Mouse (Mus musculus): ENCODE results near the gene Tmem150c. TPM values are rescaled to one million over a fixed set of nuclear protein-coding genes. Genes with fewer than 3 reads are reported as not detected.
A peak's percentile ranks its signal among the peaks of the same experiment; 100 is the strongest.

Tmem150c gene
- total RNA-seq, 2 experiments from 2014 or later, result 12.9 to 18.4 TPM

GRCm38 (mm10) chr5:100166591-100167491 lies 7.2 kb upstream of the Tmem150c start:
- peak; percentile 84 for DNase-seq

DNA sequence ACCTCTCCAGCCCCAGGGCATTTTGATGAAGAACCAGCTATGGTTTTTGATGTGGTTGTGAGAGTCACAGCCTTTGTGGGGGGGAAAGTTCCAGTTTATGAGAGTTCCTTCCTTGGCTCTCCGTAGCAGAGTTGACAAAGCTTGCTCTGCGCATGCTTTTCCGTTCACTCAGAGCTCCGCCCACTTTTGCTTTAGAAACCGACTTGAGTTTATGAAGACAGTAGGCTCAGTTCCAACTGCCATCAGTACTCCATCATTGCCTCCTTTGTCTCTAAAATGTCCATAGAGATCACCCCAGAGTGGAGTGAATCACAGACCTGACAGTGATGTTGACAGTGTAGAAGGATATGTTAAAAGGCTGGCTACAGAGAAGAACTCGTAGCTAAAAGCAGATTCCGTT lies 3.8 kb upstream of the Tmem150c start:
- DNase-seq, result peak; percentile 26

DNA sequence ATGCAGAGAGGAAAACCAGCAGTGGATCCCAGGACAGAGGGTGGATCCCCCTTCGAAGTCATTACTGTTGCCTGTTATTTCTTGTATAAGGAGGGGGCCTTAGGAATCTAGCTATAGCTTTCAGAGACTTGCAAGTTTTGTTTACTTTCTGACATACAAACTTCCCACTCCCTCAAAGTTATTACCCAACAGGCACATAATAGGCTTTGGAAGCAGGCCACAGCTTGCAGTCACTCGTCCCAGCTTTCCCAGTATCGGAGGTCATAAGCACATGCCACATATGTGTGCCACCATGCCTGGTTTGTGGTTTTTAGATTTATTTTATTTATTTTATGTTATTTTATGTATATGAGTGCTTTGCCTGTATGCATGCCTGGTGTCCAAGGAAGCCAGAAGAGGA lies 3.2 kb upstream of the Tmem150c start:
- DNase-seq, result no peak

- no peak for DNase-seq
These were observed 2.4 kb upstream of the Tmem150c start for GRCm38 (mm10) chr5:100162053-100162452.

GRCm38 (mm10) chr5:100158791-100159637 lies 594 bp downstream of the Tmem150c start:
- peak; percentile 62 for DNase-seq

DNA sequence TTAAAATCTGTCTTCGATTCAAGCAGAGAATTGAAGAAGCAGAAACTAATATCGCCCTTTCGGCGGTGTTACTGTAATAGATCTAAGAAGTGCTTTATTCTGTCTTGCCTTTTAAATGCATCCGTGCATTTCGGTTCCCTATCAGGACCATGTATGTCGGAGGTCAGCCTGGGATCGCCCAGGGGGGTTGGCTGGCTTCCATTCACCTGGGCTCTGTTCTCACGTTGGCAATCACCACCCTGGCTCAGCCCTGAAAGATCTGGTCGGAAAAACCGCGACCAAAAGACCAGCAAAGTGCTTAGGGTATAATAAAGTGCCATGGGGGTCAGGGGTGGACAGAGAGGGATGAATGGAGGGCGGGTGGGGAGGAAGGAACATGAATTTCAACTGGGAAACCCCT lies 1.3 kb downstream of the Tmem150c start:
- DNase-seq, result peak; percentile 27

DNA sequence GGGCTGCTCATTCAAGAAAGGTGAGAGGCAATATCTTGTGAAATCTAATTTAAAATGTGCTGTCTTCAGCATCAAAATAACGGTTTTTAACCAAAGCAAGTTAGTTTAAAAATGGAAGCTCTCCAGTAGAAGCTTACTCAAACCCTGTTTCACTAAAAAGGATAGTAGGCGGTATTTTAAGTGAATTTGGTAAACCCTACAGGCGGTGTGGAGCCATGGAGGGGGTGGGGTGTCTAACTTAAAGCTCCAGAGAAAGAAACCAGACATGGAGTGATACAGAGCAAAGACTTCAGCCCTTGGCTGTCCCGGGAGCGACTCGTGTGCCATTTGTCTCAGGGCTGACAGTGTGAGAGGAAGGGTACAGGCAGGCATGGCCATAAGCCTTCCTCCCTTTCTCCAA lies 4.0 kb downstream of the Tmem150c start:
- DNase-seq, result no peak

- DNase-seq, result peak; percentile 15
These were observed 9.6 kb downstream of the Tmem150c start for GRCm38 (mm10) chr5:100149967-100150366.

- DNase-seq, result no peak
These were observed 14.8 kb downstream of the Tmem150c start for GRCm38 (mm10) chr5:100144836-100145235.

- DNase-seq, result peak; percentile 11
These were observed 32.3 kb downstream of the Tmem150c start for GRCm38 (mm10) chr5:100127283-100127682.

DNA sequence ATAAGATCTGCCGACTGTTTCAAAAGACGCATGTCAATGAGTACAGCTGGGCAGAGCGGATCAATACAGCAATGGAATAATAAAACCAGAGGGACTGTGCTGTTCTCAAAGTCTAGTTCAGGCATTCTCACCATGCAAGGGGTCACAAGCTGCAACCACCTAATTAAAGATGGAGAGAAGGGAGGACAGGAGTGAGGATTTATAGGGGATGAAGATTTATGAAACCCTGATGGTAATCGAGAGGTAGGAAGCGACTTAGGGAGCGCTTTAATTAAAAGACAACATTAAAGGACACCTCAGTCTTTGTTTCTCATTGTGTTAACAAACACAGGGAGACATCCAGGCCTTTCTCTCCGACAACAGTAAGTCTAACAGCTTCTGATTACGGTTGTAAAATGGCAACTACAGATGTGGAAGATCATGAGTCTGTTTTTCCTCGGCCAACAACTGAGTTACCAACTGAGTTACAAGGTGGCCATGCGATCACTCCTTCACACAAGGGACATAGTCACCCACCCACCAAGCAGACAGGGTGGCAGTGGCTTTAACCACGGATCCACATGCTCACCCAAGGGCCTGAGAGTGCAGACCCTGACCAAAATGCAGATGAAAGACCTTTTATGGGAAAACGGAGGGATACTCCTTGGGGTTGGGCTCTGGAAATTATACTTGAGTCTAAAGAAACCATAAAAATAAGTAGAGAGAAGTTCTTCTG lies 34.0 kb downstream of the Tmem150c start:
- no peak for DNase-seq

- DNase-seq, result no peak
These were observed 35.1 kb downstream of the Tmem150c start for GRCm38 (mm10) chr5:100124530-100124929.

DNA sequence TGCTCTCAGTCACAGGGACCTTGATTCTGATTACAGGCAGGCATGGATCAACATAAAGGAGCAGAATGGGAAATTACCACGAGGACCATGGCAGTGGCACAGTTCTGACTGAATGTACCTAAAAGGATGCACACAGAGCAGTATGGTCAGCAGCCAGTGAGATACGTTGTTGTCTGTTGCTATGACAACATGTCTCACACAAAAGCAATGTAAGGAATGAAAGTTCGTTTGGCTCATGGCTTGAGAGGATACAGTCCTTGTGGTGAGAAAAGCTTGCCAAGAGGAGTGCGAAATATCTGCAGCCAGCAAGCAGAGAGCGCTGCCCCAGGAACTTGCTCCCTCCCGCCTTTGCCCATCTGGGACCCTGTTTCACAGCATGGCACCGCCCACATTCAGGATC lies 36.3 kb downstream of the Tmem150c start:
- no peak for DNase-seq

DNA sequence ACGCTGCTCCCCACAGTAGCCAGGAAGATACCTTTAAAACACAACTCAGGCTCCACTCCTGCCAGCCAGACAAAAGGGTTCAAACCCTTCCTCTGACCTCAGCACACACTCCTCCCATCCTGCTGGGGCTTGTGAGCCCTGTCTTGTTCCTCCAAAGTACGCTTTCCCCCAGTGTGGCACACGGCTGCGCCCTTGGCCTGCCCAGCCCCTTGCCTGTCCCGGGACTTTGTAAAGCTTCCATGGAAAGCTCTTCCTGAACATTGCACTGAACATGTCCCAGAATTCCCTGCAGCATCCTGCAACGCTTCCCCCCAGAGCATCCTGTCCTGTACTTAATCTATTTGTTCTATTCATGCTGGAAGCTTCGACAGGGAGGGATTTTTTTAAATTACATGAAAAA lies 38.4 kb downstream of the Tmem150c start:
- DNase-seq, result no peak

- DNase-seq, result no peak
These were observed 38.9 kb downstream of the Tmem150c start for GRCm38 (mm10) chr5:100120711-100121141.

DNA sequence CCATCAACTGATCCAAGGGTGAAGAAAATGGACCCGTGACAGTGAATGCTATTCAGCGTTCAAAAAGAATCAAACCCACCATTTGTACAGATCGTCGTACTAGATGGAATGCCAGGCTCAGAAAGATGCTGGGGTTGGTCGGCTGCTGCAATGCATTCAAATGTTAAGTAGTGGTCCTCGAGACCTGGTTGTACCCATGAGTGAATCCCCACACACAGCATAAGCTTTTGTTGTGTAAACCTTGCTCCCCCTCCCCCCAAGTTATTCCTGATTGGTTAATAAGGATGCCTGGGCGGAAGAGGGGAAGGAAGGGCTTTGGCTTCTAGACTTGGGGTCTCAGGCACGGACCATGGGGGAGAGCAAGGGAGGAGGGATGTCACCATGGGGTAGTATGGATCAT lies 40.3 kb downstream of the Tmem150c start:
- no peak for DNase-seq

- DNase-seq, result no peak
These were observed 46.2 kb downstream of the Tmem150c start for GRCm38 (mm10) chr5:100113403-100113802.

GRCm38 (mm10) chr5:100110581-100110980 lies 49.0 kb downstream of the Tmem150c start:
- DNase-seq, result no peak

DNA sequence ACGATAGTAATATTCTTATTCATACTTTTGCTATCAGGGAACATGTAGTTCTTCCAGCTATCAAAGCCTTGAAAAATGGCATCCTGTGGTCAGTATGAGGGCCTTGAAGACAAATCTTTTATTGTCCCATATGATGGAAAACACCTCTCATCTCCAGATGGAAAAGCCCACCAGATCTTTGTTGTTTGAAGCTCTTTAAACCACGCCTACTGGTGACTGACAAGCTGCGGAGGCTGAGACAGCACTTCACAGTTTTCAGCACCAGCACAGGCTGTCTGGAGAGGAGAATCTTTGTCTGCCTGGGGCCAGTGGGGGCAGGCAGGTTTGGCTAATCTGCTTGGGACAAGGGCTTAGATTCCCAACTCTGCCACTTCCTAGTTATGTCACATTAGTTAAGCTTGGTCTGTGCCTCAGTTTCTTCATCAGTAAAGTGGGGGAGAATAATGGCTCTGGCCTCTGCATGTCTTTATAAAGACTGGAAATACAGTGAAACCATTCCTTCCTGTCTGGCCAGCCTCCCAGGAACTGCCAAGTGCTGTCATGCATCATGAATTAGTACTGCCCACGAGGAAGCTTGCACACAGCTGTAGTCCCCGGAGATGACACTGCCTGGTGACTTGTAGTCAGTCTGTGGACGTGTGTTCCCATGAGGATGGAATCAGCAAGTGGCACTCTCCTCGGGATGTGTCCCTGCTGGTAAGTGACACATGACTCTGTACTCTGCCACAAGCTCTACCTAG lies 49.9 kb downstream of the Tmem150c start:
- peak; percentile 53 for DNase-seq

DNA sequence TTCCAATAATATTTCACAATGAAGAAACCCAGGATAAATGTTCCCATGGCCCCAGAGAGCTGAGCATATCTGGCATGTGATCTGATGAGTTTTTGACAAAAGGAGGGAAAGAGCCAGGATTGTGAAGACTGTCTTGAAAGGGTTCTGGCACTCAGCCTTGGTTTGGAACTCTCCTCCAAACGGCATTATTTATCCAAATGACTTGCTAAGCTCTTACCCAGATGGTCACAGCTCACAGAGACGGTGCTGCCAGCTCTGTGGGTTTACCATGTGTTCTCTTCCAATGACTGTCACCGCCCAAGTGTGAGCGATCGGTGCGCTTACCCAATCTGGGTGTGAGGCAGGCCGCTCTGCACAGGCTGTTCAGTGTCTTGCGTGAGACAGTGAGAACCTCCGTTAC lies 50.7 kb downstream of the Tmem150c start:
- no peak for DNase-seq

GRCm38 (mm10) chr5:100102395-100102794 lies 57.2 kb downstream of the Tmem150c start:
- DNase-seq, result no peak

DNA sequence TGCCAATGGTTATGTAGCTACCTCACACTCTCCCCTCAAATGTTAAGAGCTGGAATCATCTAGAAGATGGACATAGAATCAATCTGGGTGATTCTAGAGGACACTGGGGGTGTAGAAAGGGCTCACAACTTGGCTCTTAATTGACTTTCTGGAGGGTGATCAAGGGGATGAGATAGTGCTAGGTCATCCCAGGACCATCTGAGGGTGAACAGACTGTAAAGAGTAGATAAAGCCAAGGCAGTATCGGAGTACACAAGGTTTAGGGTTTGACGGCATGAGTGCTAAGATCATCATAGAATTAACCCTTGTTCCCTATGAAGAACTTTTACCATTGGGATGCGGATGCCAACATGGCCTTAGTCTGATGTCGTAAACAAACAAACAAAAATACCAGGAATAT lies 61.6 kb downstream of the Tmem150c start:
- DNase-seq, result no peak
